Comparison of ENCODE assay signal across 10 mouse cellular contexts in genomic region chr7:126807405-126807804, GRCm38 (mm10). TPM values are rescaled to one million over a fixed set of nuclear protein-coding genes. Genes with fewer than 3 reads are reported as not detected.
DNase-seq lines count a peak whose midpoint lies in the region; ATAC-seq and TF ChIP-seq lines count a peak whose summit lies in the region.
"Had no signal": no experiment of that assay in that cellular context is flagged by ENCODE, and none has a peak within 500 bp of the region (broad histone marks: within the 10 kb centered on the region; RNA-seq: fewer than 3 reads in every experiment).

No protein-coding gene starts in this region.

- H3K4me3 ChIP-seq in lung, embryonic 15.5 days: peak overlapping the region; percentile 53; the same call in 1 of the 2 replicates
- no peak overlapping the region for H3K4me3 ChIP-seq in hindbrain, embryonic 13.5 days
- no peak overlapping the region for H3K4me3 ChIP-seq in small intestine, adult 2 months (ENCODE audit: low read depth, low read length)

- no peak for ATAC-seq in lung, embryonic 15.5 days (ENCODE audit: borderline replicate concordance, extremely low read depth, low FRiP score, low TSS enrichment)
- ATAC-seq in hindbrain, embryonic 13.5 days (ENCODE audit: low FRiP score): no peak
- ATAC-seq in cerebellum, adult (ENCODE audit: insufficient number of reproducible peaks, low FRiP score, low TSS enrichment): no peak

- peaks cover 20% of the 10 kb centered on the region for H3K4me1 ChIP-seq in lung, embryonic 15.5 days
- peaks cover 23% of the 10 kb centered on the region for H3K4me1 ChIP-seq in hindbrain, embryonic 13.5 days (replicated peaks)
- peaks cover 18% of the 10 kb centered on the region for H3K4me1 ChIP-seq in small intestine, adult 2 months (ENCODE audit: control insufficient read depth, insufficient read depth, insufficient read length, low read length)

- H3K9ac ChIP-seq in lung, embryonic 15.5 days: peak overlapping the region; percentile 53
- H3K9ac ChIP-seq in hindbrain, embryonic 13.5 days: peak overlapping the region; percentile 85

- peak; percentile 60 to 64 for DNase-seq in adrenal gland, postnatal 36 days
- no peak for DNase-seq in adrenal gland, adult 8-10 months
- no peak for DNase-seq in lung, postnatal 14 days
- no peak for DNase-seq in B cell, adult 2 months

- H3K27ac ChIP-seq in lung, embryonic 15.5 days: peak overlapping the region; percentile 21
- H3K27ac ChIP-seq in hindbrain, embryonic 13.5 days: no peak overlapping the region
- peak overlapping the region; percentile 79 for H3K27ac ChIP-seq in small intestine, adult 2 months (ENCODE audit: insufficient read depth, low read depth, low read length)

- H3K27me3 ChIP-seq in lung, embryonic 15.5 days: no peaks in the 10 kb centered on the region
- no peaks in the 10 kb centered on the region for H3K27me3 ChIP-seq in hindbrain, embryonic 13.5 days
- H3K27me3 ChIP-seq in small intestine, adult 2 months (ENCODE audit: control insufficient read depth, insufficient read depth, low read length): no peaks in the 10 kb centered on the region

- no peaks in the 10 kb centered on the region for H3K9me3 ChIP-seq in lung, embryonic 15.5 days
- no peaks in the 10 kb centered on the region for H3K9me3 ChIP-seq in hindbrain, embryonic 13.5 days

- H3K4me2 ChIP-seq in lung, embryonic 15.5 days: peak overlapping the region; percentile 84
- H3K4me2 ChIP-seq in hindbrain, embryonic 13.5 days: peak overlapping the region; percentile 89

- TF ChIP-seq POLR2A in small intestine, adult 2 months (IDR thresholded peaks at IDR 0.05; ENCODE audit: low read depth, low read length): no peak

- TF ChIP-seq CTCF in small intestine, adult 2 months (IDR thresholded peaks at IDR 0.05; ENCODE audit: extremely low read depth, insufficient read length, insufficient replicate concordance, low read depth, low read length): no peak

- 55% methylated on average over 4 of the region's 4 CpGs for WGBS in lung, embryonic 15.5 days
- 73% methylated on average over 4 of the region's 4 CpGs for WGBS in hindbrain, embryonic 13.5 days
- WGBS in small intestine, adult 2 months: 38% methylated on average over 4 of the region's 4 CpGs

- peaks cover 9% of the 10 kb centered on the region; the same call in 1 of the 2 replicates for H3K36me3 ChIP-seq in lung, embryonic 15.5 days
- peaks cover 8% of the 10 kb centered on the region for H3K36me3 ChIP-seq in hindbrain, embryonic 13.5 days
- H3K36me3 ChIP-seq in small intestine, adult 2 months (ENCODE audit: control insufficient read depth, insufficient read depth, low read length): no peaks in the 10 kb centered on the region

RNA-seq across cellular contexts. Expression of gene Fam57b, which starts 9.9 kb away (rescaled TPM):
- 10 to 100 TPM; 15.3 to 21.2 TPM for total RNA-seq in adrenal gland, postnatal 36 days (2021)
- 10 to 100 TPM in 3 of 4 experiments, 1 to 10 TPM in 1; 9.4 to 16.7 (median 13.8) TPM for total RNA-seq in adrenal gland, adult 8-10 months (2022)
- 0.10 and 0.19 TPM in 2 replicates for polyA plus RNA-seq in lung, embryonic 15.5 days (2015; fragmentation: Nextera tagmentation; extraction: Ambion mirVana)
- 52.1 and 55.6 TPM in 2 replicates for polyA plus RNA-seq in hindbrain, embryonic 13.5 days (2015; fragmentation: Nextera tagmentation; extraction: Ambion mirVana)
- polyA plus RNA-seq in small intestine, adult 2 months (2012; rRNA removed): 2.2 and 4.1 TPM in 2 replicates
- total RNA-seq: liver, adult 2 months had no signal

RNA-seq across cellular contexts. Expression of gene Ppp4c, which starts 15.1 kb away (rescaled TPM):
- total RNA-seq in adrenal gland, postnatal 36 days (2021): 10 to 100 TPM; 81.0 to 86.5 TPM
- 100 to 1,000 TPM in 1 of 4 experiments, 10 to 100 TPM in 3; 85.9 to 100 (median 94.9) TPM for total RNA-seq in adrenal gland, adult 8-10 months (2022)
- polyA plus RNA-seq in lung, embryonic 15.5 days (2015; fragmentation: Nextera tagmentation; extraction: Ambion mirVana): 260 and 262 TPM in 2 replicates
- 196 and 214 TPM in 2 replicates for polyA plus RNA-seq in hindbrain, embryonic 13.5 days (2015; fragmentation: Nextera tagmentation; extraction: Ambion mirVana)
- 101 and 199 TPM in 2 replicates for polyA plus RNA-seq in small intestine, adult 2 months (2012; rRNA removed)

RNA-seq across cellular contexts. Expression of gene 4930451I11Rik, which starts 24.0 kb away (rescaled TPM):
- total RNA-seq in adrenal gland, postnatal 36 days (2021): not detected
- total RNA-seq in adrenal gland, adult 8-10 months (2022): not detected
- not detected in 2 replicates for polyA plus RNA-seq in lung, embryonic 15.5 days (2015; fragmentation: Nextera tagmentation; extraction: Ambion mirVana)
- not detected in 2 replicates for polyA plus RNA-seq in hindbrain, embryonic 13.5 days (2015; fragmentation: Nextera tagmentation; extraction: Ambion mirVana)
- polyA plus RNA-seq in small intestine, adult 2 months (2012; rRNA removed): not detected in 2 replicates
- total RNA-seq: liver, adult 2 months had no signal
- polyA plus RNA-seq: liver, adult 2 months; urinary bladder, adult 2 months had no signal

RNA-seq across cellular contexts. Expression of gene Tbx6, which starts 26.1 kb away (rescaled TPM):
- total RNA-seq in adrenal gland, postnatal 36 days (2021): under 1 TPM; 0.46 to 0.70 TPM
- under 1 TPM in 3 of 4 experiments, not detected in 1; 0.35 to 0.74 (median 0.56) TPM for total RNA-seq in adrenal gland, adult 8-10 months (2022)
- polyA plus RNA-seq in lung, embryonic 15.5 days (2015; fragmentation: Nextera tagmentation; extraction: Ambion mirVana): 0.26 and 0.51 TPM in 2 replicates
- polyA plus RNA-seq in hindbrain, embryonic 13.5 days (2015; fragmentation: Nextera tagmentation; extraction: Ambion mirVana): 0.32 and 0.84 TPM in 2 replicates
- polyA plus RNA-seq in small intestine, adult 2 months (2012; rRNA removed): 1.4 and 2.4 TPM in 2 replicates

RNA-seq across cellular contexts. Expression of gene Ypel3, which starts 30.6 kb away (rescaled TPM):
- 100 to 1,000 TPM in 1 of 2 experiments, 10 to 100 TPM in 1; 88.9 to 157 TPM for total RNA-seq in adrenal gland, postnatal 36 days (2021)
- total RNA-seq in adrenal gland, adult 8-10 months (2022): 100 to 1,000 TPM; 114 to 148 (median 125) TPM
- polyA plus RNA-seq in lung, embryonic 15.5 days (2015; fragmentation: Nextera tagmentation; extraction: Ambion mirVana): 90.3 and 96.2 TPM in 2 replicates
- 173 and 179 TPM in 2 replicates for polyA plus RNA-seq in hindbrain, embryonic 13.5 days (2015; fragmentation: Nextera tagmentation; extraction: Ambion mirVana)
- 153 and 244 TPM in 2 replicates for polyA plus RNA-seq in small intestine, adult 2 months (2012; rRNA removed)

Comparison
In these comparisons a context has a peak if more than half of its experiments do, and no peak if none do; other contexts are left out.
1. DNase-seq: peak in adrenal gland, postnatal 36 days (2 of 2); none in adrenal gland, adult 8-10 months (single experiment), lung, postnatal 14 days (single experiment) and B cell, adult 2 months (0 of 2).
2. RNA of gene Fam57b, which starts 9.9 kb away (polyA plus RNA-seq): 52.1 to 55.6 TPM in hindbrain, embryonic 13.5 days; 2.2 to 4.1 TPM in small intestine, adult 2 months and 0.10 to 0.19 TPM in lung, embryonic 15.5 days; every median in the first group is over 10 times any median in the second.